Mouse (Mus musculus) telencephalon, adult 2 months (tissue): Measurements from ENCODE around the gene Lman2l.

Experiments used
- DNase-seq: peaks from one replicate; pipeline ENCODE4 v3.0.0-alpha.2; 2011; ENCODE audit warnings: low read depth, low spot score

Lman2l gene

GRCm38 (mm10) chr1:36458169-36458568 is 13.1 kb upstream of the Lman2l start:
- no peak for DNase-seq

GRCm38 (mm10) chr1:36457388-36458014 is 12.4 kb upstream of the Lman2l start:
- DNase-seq, result no peak

DNA sequence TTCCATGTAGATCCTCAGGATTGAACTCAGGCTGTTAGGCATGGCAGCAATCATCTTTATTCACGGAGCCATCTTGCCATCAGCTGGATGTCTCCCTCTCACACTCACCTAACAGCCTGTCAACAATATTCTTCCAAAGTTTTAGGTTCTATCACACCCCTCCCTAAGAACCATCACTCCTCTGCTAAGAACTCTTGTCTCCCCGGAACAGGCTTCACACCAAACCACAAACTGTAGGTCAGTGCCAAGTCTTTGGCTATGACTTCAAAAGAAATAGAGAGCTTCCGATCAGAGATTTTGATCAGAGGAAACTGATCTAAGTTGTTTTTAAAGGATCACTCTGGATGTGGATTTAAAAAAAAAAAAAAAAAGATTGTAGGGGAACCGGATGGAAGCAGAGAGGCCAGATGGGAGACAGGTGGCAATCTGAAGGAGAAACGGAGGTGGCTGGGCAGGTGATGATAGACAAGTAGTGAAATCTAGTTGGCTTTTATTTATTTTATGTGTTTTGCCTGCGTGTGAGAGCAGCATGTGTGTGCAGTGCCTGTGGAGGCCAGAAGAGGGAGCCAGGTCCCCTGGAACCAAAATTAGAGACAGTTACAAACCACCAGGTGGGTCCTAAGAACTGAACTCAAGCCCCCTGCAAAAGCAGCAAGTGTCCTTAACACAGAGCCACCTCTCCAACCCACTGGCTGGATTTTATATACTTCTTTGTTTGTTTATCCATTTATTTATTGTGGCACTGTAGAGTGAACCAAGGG is 9.2 kb upstream of the Lman2l start:
- DNase-seq, result no peak

DNA sequence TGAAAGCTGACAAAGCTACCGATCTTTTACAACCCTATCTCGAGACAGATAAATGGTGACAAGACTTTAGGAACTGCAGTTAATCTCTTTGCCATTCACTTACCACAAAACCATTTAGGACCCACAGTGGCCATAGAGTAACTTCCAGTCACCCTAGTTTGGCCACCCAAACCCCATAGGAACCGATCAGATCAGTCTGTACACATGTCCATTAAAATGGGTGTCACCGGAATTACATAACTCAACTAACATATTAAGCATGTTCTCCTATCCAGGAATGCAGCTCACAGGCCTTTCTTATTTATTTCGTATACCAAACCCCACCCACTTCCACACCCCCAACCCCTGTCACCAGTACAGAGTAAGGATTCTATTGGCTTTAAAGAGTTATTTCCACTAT is 1.8 kb upstream of the Lman2l start:
- DNase-seq, result no peak

DNA sequence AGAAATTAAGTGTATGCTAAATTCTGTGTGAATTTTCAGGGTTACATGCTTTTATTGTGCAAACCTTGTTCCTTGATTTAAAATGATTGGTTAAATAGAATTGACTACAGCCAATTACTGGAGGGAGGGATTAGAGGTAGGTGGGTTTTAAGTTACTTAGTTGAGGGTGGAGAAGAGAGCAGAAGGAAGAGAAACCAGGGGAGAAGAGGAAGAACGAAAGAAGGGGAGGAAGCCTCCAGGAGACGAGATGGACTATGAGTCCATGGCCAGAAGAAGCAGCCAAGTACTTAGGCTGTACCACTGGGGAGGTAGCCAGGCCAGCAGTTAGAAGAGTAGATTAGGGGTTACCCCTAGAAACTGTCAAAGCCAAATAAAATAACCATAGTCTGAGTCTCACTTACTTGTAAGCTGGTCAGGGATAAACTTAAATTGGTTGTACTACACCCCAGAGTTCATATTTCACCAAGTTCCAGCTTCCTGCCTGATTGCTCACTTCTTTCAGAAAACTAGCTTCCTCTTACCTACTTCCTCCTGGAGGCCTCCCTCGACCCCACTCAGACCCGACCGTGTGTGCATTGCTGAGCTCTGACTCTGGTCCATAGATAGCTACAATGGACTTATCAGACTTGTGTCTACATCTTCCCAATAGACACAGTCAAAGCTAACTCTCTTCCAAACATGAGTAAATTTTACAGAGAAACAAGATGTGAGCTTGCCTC is 1.2 kb upstream of the Lman2l start:
- DNase-seq, result no peak

DNA sequence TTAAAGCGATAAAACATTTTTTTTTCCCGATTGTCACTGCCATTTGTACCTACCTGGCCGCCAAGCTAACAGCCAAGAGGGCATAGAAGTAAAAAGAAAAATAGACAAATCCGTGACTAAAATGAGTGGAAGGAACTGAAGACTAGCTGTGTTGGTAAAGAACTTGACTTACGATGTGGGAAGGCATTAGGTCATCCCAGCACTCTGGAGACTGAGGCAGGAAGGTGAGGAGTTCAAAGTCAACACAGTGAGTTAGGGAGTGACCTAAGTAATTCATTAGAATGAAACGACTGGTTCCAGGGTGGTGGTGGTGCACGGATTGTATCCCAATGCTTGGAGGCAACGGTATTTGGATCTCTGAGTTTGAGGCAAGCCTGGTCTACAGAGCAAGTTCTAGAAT is 437 bp upstream of the Lman2l start:
- DNase-seq, result no peak

- peak; percentile 88 for DNase-seq
These were observed 4.0 kb downstream of the Lman2l start for GRCm38 (mm10) chr1:36441101-36441500.

- no peak for DNase-seq
These were observed 7.8 kb downstream of the Lman2l start for GRCm38 (mm10) chr1:36437223-36437622.

GRCm38 (mm10) chr1:36436515-36436914 is 8.6 kb downstream of the Lman2l start:
- DNase-seq, result no peak

GRCm38 (mm10) chr1:36435071-36435470 is 10.0 kb downstream of the Lman2l start:
- no peak for DNase-seq

DNA sequence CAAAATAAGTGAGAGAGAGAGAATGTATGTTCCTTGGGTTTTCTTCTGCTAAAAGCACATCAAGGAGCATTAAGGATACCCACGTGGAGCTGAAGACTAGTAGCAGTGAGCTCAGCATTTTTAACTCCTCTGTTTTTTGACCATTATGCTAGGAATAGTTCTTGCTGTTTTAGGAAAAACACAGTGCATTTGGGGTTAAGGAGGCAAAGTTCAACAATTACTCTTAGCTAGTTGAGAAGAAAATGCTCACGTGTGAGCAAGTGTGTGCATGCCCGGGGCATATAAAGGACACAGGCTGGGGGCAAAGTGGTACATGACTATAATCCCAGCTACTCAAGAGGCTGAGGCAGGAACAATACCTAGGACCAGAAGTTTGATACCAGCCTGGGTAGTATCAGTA is 11.5 kb downstream of the Lman2l start:
- DNase-seq, result no peak

DNA sequence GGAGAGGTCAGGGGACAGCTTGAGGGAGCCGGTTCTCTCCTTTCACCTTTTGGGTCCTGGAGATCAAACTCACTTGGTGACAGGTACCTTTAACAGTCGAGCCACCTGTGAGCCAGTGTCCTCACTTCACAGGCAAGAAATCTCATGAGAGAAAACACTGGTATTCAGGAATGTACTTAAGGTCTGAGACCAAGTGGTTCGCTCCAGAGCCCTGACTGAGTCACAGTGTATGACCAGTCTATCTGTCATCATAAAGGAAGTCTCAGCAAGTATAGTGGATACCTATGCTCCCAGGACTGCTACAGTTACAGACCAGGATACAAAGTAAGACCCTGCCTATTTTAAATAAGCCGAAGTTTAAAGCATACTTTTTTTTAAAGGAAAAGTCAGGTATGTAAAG is 12.1 kb downstream of the Lman2l start:
- DNase-seq, result no peak

DNA sequence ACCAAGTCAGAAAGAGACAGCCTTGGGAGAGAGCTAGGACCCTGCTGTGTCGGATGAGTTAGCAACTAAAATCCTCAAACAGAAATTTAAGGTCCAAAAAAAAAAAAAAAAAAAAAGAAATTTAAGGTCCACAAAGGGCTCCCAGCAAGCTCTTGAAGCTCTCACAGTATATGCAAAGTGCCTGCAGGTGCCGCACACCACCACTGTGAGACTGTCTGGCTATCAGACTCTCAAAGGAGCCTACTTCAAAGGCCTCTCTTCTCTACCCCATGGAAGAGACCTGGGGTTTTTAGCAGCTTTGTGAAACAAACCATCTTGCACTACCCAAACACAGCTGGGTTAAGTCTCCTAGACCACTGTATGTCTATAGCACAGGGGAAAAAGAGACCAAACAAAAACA is 15.6 kb downstream of the Lman2l start:
- no peak for DNase-seq

DNA sequence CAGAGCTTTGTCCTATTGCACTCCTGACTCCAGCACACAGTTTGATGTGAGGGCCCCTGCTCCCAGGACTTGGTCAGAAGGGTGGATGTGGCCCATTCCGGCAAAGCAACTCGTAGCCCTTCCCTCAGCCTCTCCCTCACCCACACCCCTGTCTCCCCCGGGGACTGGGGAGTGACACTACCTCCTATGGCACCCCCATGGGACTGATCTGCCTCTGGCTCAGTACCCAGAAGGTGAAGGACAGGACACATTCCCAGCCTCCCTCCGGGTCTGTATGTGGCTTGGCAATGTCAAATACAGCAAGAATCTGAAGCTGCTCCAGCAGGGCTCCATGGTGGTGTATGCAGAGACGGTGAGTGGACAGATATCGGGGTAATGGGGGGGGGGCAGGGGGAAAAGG is 40.5 kb downstream of the Lman2l start:
- no peak for DNase-seq

DNA sequence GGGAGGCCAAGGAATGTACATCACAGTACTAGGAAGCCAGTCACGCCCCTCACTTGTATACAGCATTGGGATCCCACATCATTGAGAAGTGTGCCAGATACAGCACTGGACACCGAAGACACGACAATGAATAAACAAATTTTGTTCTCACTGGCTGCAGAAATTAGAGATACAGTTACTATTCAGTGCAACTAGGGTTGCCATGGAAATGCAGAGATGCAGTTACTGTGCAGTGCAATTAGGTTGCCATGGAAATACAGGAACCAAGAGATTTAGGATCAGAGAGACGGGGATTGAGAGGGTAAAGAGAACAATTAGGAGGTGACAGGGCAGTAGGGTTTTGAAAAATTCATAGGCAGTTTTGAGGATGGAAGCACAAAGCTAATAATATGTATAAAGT is 43.6 kb downstream of the Lman2l start:
- peak; percentile 44 for DNase-seq

GRCm38 (mm10) chr1:36397041-36397440 is 48.0 kb downstream of the Lman2l start:
- no peak for DNase-seq

DNA sequence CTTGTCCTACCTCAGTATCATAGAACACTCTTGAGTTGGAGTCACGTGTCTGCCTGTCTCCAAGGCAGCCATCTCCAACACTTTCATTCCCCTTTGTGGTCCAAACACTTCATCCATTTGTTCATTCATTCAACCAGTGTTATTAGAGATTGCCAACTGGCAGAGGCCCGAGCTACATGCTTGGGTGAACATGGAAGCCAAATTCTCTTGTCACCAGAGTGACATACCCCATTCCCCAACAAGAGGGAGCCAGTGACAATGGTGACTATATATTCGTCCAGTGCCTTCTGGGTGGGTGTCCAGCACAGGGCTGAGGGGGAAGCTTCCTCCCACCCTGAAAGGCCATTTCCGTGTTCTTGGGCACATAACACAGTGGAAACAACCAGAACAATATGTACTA is 65.5 kb downstream of the Lman2l start:
- no peak for DNase-seq

DNA sequence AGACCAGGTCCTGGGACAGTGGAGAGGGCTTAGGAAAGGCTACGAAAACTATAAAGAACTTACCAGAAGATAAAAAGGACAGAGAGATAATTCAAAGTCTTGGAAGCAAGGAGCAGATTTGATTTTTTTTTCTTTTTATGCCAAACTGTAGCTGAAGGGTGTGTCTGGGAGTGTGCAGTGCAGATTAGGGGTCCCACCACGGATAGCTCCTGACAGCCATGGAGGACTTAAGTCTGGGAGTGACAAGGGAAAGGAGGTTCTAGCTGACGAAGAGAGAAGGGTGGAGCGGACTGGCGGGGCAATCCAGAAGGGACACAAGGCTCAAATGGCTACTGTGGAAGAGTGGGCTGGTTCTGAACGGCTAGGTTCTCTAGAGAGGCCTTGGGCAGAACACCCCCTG is 66.2 kb downstream of the Lman2l start:
- DNase-seq, result no peak

GRCm38 (mm10) chr1:36371934-36372845 is 72.9 kb downstream of the Lman2l start, which contains the start of gene Fer1l5:
TSS of gene Fer1l5 (plus strand) at chr1:36372291.
- no peak for DNase-seq

DNA sequence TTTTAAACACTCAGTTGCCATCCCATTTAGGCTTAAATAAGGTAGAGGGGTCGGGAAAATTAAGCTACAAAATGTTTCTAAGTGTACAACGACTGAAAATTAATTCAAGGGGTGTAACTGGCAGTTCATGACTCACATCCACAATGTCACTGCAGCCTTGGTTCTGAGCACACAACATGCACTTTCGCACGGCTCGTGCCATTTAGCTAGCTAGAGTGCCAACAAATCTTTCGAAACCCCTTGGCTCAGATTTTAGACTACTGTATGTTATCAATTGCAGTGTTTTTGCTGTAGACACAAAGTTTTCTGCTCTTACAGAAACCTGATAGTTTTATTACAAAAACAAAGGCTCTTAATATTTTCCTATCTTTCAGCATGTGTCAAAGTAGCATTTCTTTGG is 74.2 kb downstream of the Lman2l start:
- DNase-seq, result no peak
